In genomic region chr17:35064378-35064877, GRCm38 (mm10) we compare ENCODE assay signal across 9 mouse cellular contexts. TPM values are rescaled to one million over a fixed set of nuclear protein-coding genes. Genes with fewer than 3 reads are reported as not detected.
DNase-seq lines count a peak whose midpoint lies in the region; ATAC-seq and TF ChIP-seq lines count a peak whose summit lies in the region.
"Had no signal": no experiment of that assay in that cellular context is flagged by ENCODE, and none has a peak within 500 bp of the region (broad histone marks: within the 10 kb centered on the region; RNA-seq: fewer than 3 reads in every experiment).

No protein-coding gene starts in this region.

- H3K9ac ChIP-seq in kidney, postnatal 0 days (ENCODE audit: low read depth, low read length): peak overlapping the region; percentile 53; the same call in 1 of the 2 replicates
- no peak overlapping the region for H3K9ac ChIP-seq in liver, embryonic 16.5 days (ENCODE audit: low read depth, low read length)

- DNase-seq in kidney, postnatal 0 days (ENCODE audit: low spot score): peak; percentile 29
- DNase-seq in kidney, adult 9 months: no peak
- DNase-seq in cerebellum, adult 9-11 months: peak; percentile 85
- no peak for DNase-seq in hindbrain, embryonic 10.5 days (ENCODE audit: low spot score)
- DNase-seq in thymus, adult 18-20 months: no peak
- DNase-seq in gastrocnemius, postnatal 10 days: no peak
- DNase-seq in layer of hippocampus, postnatal 10 days (ENCODE audit: low spot score in 2 of 2): no peak
- DNase-seq: layer of hippocampus, postnatal 36 days had no signal

- H3K36me3 ChIP-seq in kidney, postnatal 0 days (ENCODE audit: insufficient read depth, low read length): peaks cover 6% of the 10 kb centered on the region; the same call in 1 of the 2 replicates
- peaks cover 35% of the 10 kb centered on the region for H3K36me3 ChIP-seq in hindbrain, embryonic 10.5 days
- no peaks in the 10 kb centered on the region for H3K36me3 ChIP-seq in liver, embryonic 16.5 days (ENCODE audit: control insufficient read depth, insufficient read depth)

- H3K4me1 ChIP-seq in kidney, postnatal 0 days (replicated peaks; ENCODE audit: insufficient read depth, low read length): peaks cover 18% of the 10 kb centered on the region
- peaks cover 49% of the 10 kb centered on the region for H3K4me1 ChIP-seq in hindbrain, embryonic 10.5 days (replicated peaks)
- H3K4me1 ChIP-seq in liver, embryonic 16.5 days (ENCODE audit: control insufficient read depth, low read depth, low read length): peaks cover 35% of the 10 kb centered on the region

- TF ChIP-seq CTCF in kidney, postnatal 0 days (IDR thresholded peaks at IDR 0.05; ENCODE audit: low read depth): no peak

- H3K4me3 ChIP-seq in kidney, postnatal 0 days (replicated peaks; ENCODE audit: low read depth, low read length): peak overlapping the region; percentile 36
- H3K4me3 ChIP-seq in hindbrain, embryonic 10.5 days: peak overlapping the region; percentile 54
- peak overlapping the region; percentile 52; the same call in 1 of the 2 replicates for H3K4me3 ChIP-seq in liver, embryonic 16.5 days (ENCODE audit: low read depth, low read length)

- no peaks in the 10 kb centered on the region for H3K9me3 ChIP-seq in kidney, postnatal 0 days (replicated peaks; ENCODE audit: low read length)
- H3K9me3 ChIP-seq in hindbrain, embryonic 10.5 days: no peaks in the 10 kb centered on the region
- H3K9me3 ChIP-seq in liver, embryonic 16.5 days (replicated peaks; ENCODE audit: control insufficient read depth, low read length): no peaks in the 10 kb centered on the region

- no peaks in the 10 kb centered on the region for H3K27me3 ChIP-seq in kidney, postnatal 0 days (ENCODE audit: insufficient read depth, low read length)
- peaks cover 68% of the 10 kb centered on the region for H3K27me3 ChIP-seq in hindbrain, embryonic 10.5 days (ENCODE audit: insufficient read depth, poor library complexity, severe bottlenecking)
- H3K27me3 ChIP-seq in liver, embryonic 16.5 days (ENCODE audit: control insufficient read depth, insufficient read depth, low read depth, low read length): peaks cover 65% of the 10 kb centered on the region

- WGBS in kidney, postnatal 0 days: 30% methylated on average over 10 of the region's 10 CpGs
- WGBS in hindbrain, embryonic 10.5 days: 36% methylated on average over 10 of the region's 10 CpGs
- WGBS in liver, embryonic 16.5 days (ENCODE audit: insufficient replicate concordance): 27% methylated on average over 10 of the region's 10 CpGs

- peak overlapping the region; percentile 79 for H3K27ac ChIP-seq in kidney, postnatal 0 days
- no peak overlapping the region; the same call in 1 of the 2 replicates for H3K27ac ChIP-seq in hindbrain, embryonic 10.5 days
- H3K27ac ChIP-seq in liver, embryonic 16.5 days (ENCODE audit: low read length): no peak overlapping the region

- peak overlapping the region; percentile 64 for H3K4me2 ChIP-seq in kidney, postnatal 0 days (ENCODE audit: low read length)
- H3K4me2 ChIP-seq in liver, embryonic 16.5 days (ENCODE audit: low read depth, low read length): peak overlapping the region; percentile 64

- no peak; the same call in 1 of the 2 replicates for ATAC-seq in kidney, postnatal 0 days (replicated peaks; ENCODE audit: low FRiP score, low read depth)
- ATAC-seq in liver, embryonic 16.5 days (ENCODE audit: low read depth): no peak

RNA-seq across cellular contexts. Expression of gene Ly6g6c, which starts 0.8 kb away (rescaled TPM):
- polyA plus RNA-seq in kidney, postnatal 0 days (2015; fragmentation: Nextera tagmentation; extraction: Ambion mirVana): not detected in 2 replicates
- polyA plus RNA-seq in hindbrain, embryonic 10.5 days (2016; fragmentation: Nextera tagmentation; extraction: Ambion mirVana): 0.20 and 0.27 TPM in 2 replicates
- 0.24 and 0.37 TPM in 2 replicates for polyA plus RNA-seq in liver, embryonic 16.5 days (2015; fragmentation: Nextera tagmentation; extraction: Ambion mirVana)
- not detected for total RNA-seq in gastrocnemius, postnatal 10 days (2021)
- not detected for total RNA-seq in layer of hippocampus, postnatal 10 days (2021)
- total RNA-seq: layer of hippocampus, postnatal 36 days had no signal

RNA-seq across cellular contexts. Expression of gene Mpig6b, which starts 1.6 kb away (rescaled TPM):
- polyA plus RNA-seq in kidney, postnatal 0 days (2015; fragmentation: Nextera tagmentation; extraction: Ambion mirVana): 0.36 and 0.45 TPM in 2 replicates
- polyA plus RNA-seq in hindbrain, embryonic 10.5 days (2016; fragmentation: Nextera tagmentation; extraction: Ambion mirVana): 0.76 and 1.1 TPM in 2 replicates
- polyA plus RNA-seq in liver, embryonic 16.5 days (2015; fragmentation: Nextera tagmentation; extraction: Ambion mirVana): 3.4 and 4.5 TPM in 2 replicates
- total RNA-seq in gastrocnemius, postnatal 10 days (2021): under 1 TPM in 1 of 2 experiments, not detected in 1; 0.20 TPM
- total RNA-seq in layer of hippocampus, postnatal 10 days (2021): not detected
- total RNA-seq: layer of hippocampus, postnatal 36 days had no signal

RNA-seq across cellular contexts. Expression of gene Ddah2, which starts 5.6 kb away (rescaled TPM):
- 227 and 244 TPM in 2 replicates for polyA plus RNA-seq in kidney, postnatal 0 days (2015; fragmentation: Nextera tagmentation; extraction: Ambion mirVana)
- 536 and 664 TPM in 2 replicates for polyA plus RNA-seq in hindbrain, embryonic 10.5 days (2016; fragmentation: Nextera tagmentation; extraction: Ambion mirVana)
- 16.3 and 18.1 TPM in 2 replicates for polyA plus RNA-seq in liver, embryonic 16.5 days (2015; fragmentation: Nextera tagmentation; extraction: Ambion mirVana)
- 10 to 100 TPM; 45.3 to 51.9 TPM for total RNA-seq in gastrocnemius, postnatal 10 days (2021)
- total RNA-seq in layer of hippocampus, postnatal 10 days (2021): 10 to 100 TPM; 47.3 to 59.0 TPM

RNA-seq across cellular contexts. Expression of gene Ly6g6e, which starts 12.3 kb away (rescaled TPM):
- polyA plus RNA-seq in kidney, postnatal 0 days (2015; fragmentation: Nextera tagmentation; extraction: Ambion mirVana): 1.3 and 1.6 TPM in 2 replicates
- polyA plus RNA-seq in hindbrain, embryonic 10.5 days (2016; fragmentation: Nextera tagmentation; extraction: Ambion mirVana): 0.76 and 0.97 TPM in 2 replicates
- polyA plus RNA-seq in liver, embryonic 16.5 days (2015; fragmentation: Nextera tagmentation; extraction: Ambion mirVana): 0.17 TPM in 1 of 2 replicates, not detected in the other
- total RNA-seq in gastrocnemius, postnatal 10 days (2021): not detected
- total RNA-seq in layer of hippocampus, postnatal 10 days (2021): 1 to 10 TPM; 2.8 to 3.5 TPM

RNA-seq across cellular contexts. Expression of gene Ly6g6d, which starts 13.4 kb away (rescaled TPM):
- polyA plus RNA-seq in kidney, postnatal 0 days (2015; fragmentation: Nextera tagmentation; extraction: Ambion mirVana): 7.6 and 7.8 TPM in 2 replicates
- 2.1 and 2.4 TPM in 2 replicates for polyA plus RNA-seq in hindbrain, embryonic 10.5 days (2016; fragmentation: Nextera tagmentation; extraction: Ambion mirVana)
- polyA plus RNA-seq in liver, embryonic 16.5 days (2015; fragmentation: Nextera tagmentation; extraction: Ambion mirVana): 0.55 and 0.77 TPM in 2 replicates
- under 1 TPM in 1 of 2 experiments, not detected in 1; 0.97 TPM for total RNA-seq in gastrocnemius, postnatal 10 days (2021)
- 1 to 10 TPM in 1 of 2 experiments, under 1 TPM in 1; 0.78 to 1.6 TPM for total RNA-seq in layer of hippocampus, postnatal 10 days (2021)

Comparison
In these comparisons a context has a peak if more than half of its experiments do, and no peak if none do; other contexts are left out.
1. DNase-seq: peak in kidney, postnatal 0 days (single experiment) and cerebellum, adult 9-11 months (single experiment); none in kidney, adult 9 months (single experiment), hindbrain, embryonic 10.5 days (single experiment), thymus, adult 18-20 months (0 of 2), gastrocnemius, postnatal 10 days (single experiment) and layer of hippocampus, postnatal 10 days (0 of 2).
2. RNA of gene Ddah2, which starts 5.6 kb away (polyA plus RNA-seq): 536 to 664 TPM in hindbrain, embryonic 10.5 days and 227 to 244 TPM in kidney, postnatal 0 days; 16.3 to 18.1 TPM in liver, embryonic 16.5 days; every median in the first group is over 10 times any median in the second.
3. Peak in every context shown above with its lines, with median percentiles within 50 percentile points of each other: H3K4me3 ChIP-seq.